Mouse (Mus musculus) liver, embryonic 14.5 days (tissue): ENCODE measurements around the gene Hsd17b12.

Experiments
- CTCF ChIP-seq: IDR thresholded peaks from 2 replicates; pipeline ENCODE4 v1.5.1; 2016; ENCODE audit warnings: antibody characterized with exemption, low read depth, control low read depth
- EP300 ChIP-seq: IDR thresholded peaks from 2 replicates; pipeline ENCODE4 v1.6.1; 2016; ENCODE audit warnings: antibody characterized with exemption, low read depth

GRCm38 (mm10) chr2:94141293-94141692, 16.5 kb downstream of the Hsd17b12 start:
- TF ChIP-seq CTCF (no peak), EP300 (no peak)
